Mouse (Mus musculus) heart, adult 2 months (tissue): ENCODE measurements at regions not wholly inside any gene's neighbourhood (a gene's known extent, or its start where the extent isn't known, plus 50 kb on each side); places are given as distances from the start of the nearest gene placed in this dataset.

Experiments used
- DNase-seq, 2 experiments: peaks; one replicate each; pipeline ENCODE4 v3.0.0; 2021
- H3K27ac ChIP-seq: fragments of 200-600 bp; 2 replicates; pipeline ENCODE4 v1.8.1; 2022
- H3K27me3 ChIP-seq: fragments of 200-500 bp; 2 replicates; pipeline ENCODE4 v1.6.1; 2012; ENCODE audit warnings: mild to moderate bottlenecking, low read length, inconsistent platforms, mixed read lengths; ENCODE audit not compliant: control insufficient read depth, insufficient read depth
- H3K36me3 ChIP-seq: fragments of 200-500 bp; 2 replicates; pipeline ENCODE4 v1.6.1; 2012; ENCODE audit warnings: low read length, inconsistent platforms; ENCODE audit not compliant: control insufficient read depth, insufficient read depth
- H3K4me1 ChIP-seq: fragments of 200-500 bp; 2 replicates; pipeline ENCODE4 v1.6.1; 2011; ENCODE audit warnings: low read length; ENCODE audit not compliant: control insufficient read depth, insufficient read depth
- H3K4me3 ChIP-seq: fragments of 200-600 bp; 2 replicates; pipeline ENCODE4 v1.8.1; 2022
- H3K79me2 ChIP-seq: fragments of 200-500 bp; replicated peaks from 2 replicates; pipeline ENCODE4 v1.6.1; 2012; ENCODE audit warnings: mild to moderate bottlenecking, inconsistent platforms, low read length, moderate library complexity, mixed read lengths; ENCODE audit not compliant: control insufficient read depth, insufficient read depth
- H3K9ac ChIP-seq: fragments of 200-500 bp; 2 replicates; pipeline ENCODE4 v1.6.1; 2012; ENCODE audit warnings: low read depth, mild to moderate bottlenecking, control low read depth, inconsistent platforms, low read length, mixed read lengths
- CTCF ChIP-seq: fragments of 200-600 bp; IDR thresholded peaks from 2 replicates; pipeline ENCODE4 v1.8.1; 2022; ENCODE audit warnings: antibody characterized with exemption, mild to moderate bottlenecking, moderate library complexity
- EP300 ChIP-seq: fragments of 200-500 bp; IDR thresholded peaks from 2 replicates; pipeline ENCODE4 v1.6.1; 2011; ENCODE audit warnings: low read depth, low read length, control low read depth; ENCODE audit not compliant: insufficient read depth
- POLR2A ChIP-seq: fragments of 200-500 bp; IDR thresholded peaks from 2 replicates; pipeline ENCODE4 v1.6.1; 2011; ENCODE audit warnings: mild to moderate bottlenecking, low read depth, low read length, control low read depth; ENCODE audit not compliant: insufficient read depth
- WGBS: fragments of 180-500 bp; shearing (Covaris S2); methylation state at CpG from one replicate; pipeline ENCODE4 v1.1.7; 2018; 5-methylcytosine and 5-hydroxymethylcytosine counted together
- intact Hi-C: fragments of 180-260 bp; cut with DNase I; formaldehyde crosslinking; loops from one replicate; pipeline ENCODE4 v1.15.1; 2025

GRCm38 (mm10) chr13:107389535-107390150 lies 367.7 kb upstream of the Kif2a start:
- Histone ChIP-seq H3K4me1 (no peaks in the 10 kb centered on the region), H3K79me2 (no peaks in the 10 kb centered on the region), H3K36me3 (no peaks in the 10 kb centered on the region), H3K27ac (no peak overlapping the region), H3K9ac (no peak overlapping the region), H3K4me3 (no peak overlapping the region), H3K27me3 (no peaks in the 10 kb centered on the region; the same call in 1 of the 2 replicates)
- no peak for DNase-seq
- WGBS = 56% methylated on average over 4 of the region's 4 CpGs
- TF ChIP-seq POLR2A = no peak
- no peak for TF ChIP-seq CTCF
- TF ChIP-seq EP300 = no peak
- intact Hi-C loops = no loop called here

GRCm38 (mm10) chr13:107389074-107389473 lies 367.1 kb upstream of the Kif2a start:
- H3K27ac ChIP-seq = no peak overlapping the region
- intact Hi-C loops = no loop called here
- TF ChIP-seq CTCF (no peak), POLR2A (no peak), EP300 (no peak)
- no peak overlapping the region for H3K9ac ChIP-seq
- no peak overlapping the region for H3K4me3 ChIP-seq
- DNase-seq = no peak
- H3K27me3 ChIP-seq = no peaks in the 10 kb centered on the region; the same call in 1 of the 2 replicates
- H3K36me3 ChIP-seq = no peaks in the 10 kb centered on the region
- no peaks in the 10 kb centered on the region for H3K79me2 ChIP-seq
- no peaks in the 10 kb centered on the region for H3K4me1 ChIP-seq
- WGBS = 38% methylated on average over 3 of the region's 3 CpGs

- Histone ChIP-seq H3K27ac (no peak overlapping the region), H3K36me3 (no peaks in the 10 kb centered on the region), H3K4me3 (no peak overlapping the region), H3K79me2 (no peaks in the 10 kb centered on the region), H3K4me1 (no peaks in the 10 kb centered on the region), H3K9ac (no peak overlapping the region), H3K27me3 (no peaks in the 10 kb centered on the region)
- intact Hi-C loops = no loop called here
- no peak for DNase-seq
- TF ChIP-seq EP300 (no peak), POLR2A (no peak), CTCF (no peak)
- WGBS = 55% methylated on average over 1 of the region's 1 CpGs
These were observed 356.1 kb upstream of the Kif2a start for GRCm38 (mm10) chr13:107378076-107378475.

- Histone ChIP-seq H3K36me3 (no peaks in the 10 kb centered on the region), H3K4me1 (no peaks in the 10 kb centered on the region), H3K27ac (no peak overlapping the region), H3K79me2 (no peaks in the 10 kb centered on the region), H3K9ac (no peak overlapping the region), H3K4me3 (no peak overlapping the region), H3K27me3 (no peaks in the 10 kb centered on the region)
- TF ChIP-seq CTCF (no peak), EP300 (no peak), POLR2A (no peak)
- intact Hi-C loops = no loop called here
- WGBS = 82% methylated on average over 3 of the region's 3 CpGs
- no peak for DNase-seq
These were observed 350.7 kb upstream of the Kif2a start for GRCm38 (mm10) chr13:107372666-107373065.

GRCm38 (mm10) chr13:107371616-107372582 lies 350.0 kb upstream of the Kif2a start:
- DNase-seq = peak; percentile 25 to 26

GRCm38 (mm10) chr13:107367639-107368038 lies 345.7 kb upstream of the Kif2a start:
- TF ChIP-seq CTCF (no peak), EP300 (no peak)
- H3K4me3 ChIP-seq = no peak overlapping the region
- no peak for DNase-seq
- H3K27ac ChIP-seq = no peak overlapping the region
- 90% methylated on average over 9 of the region's 9 CpGs for WGBS
- H3K27me3 ChIP-seq = no peaks in the 10 kb centered on the region
- H3K36me3 ChIP-seq = no peaks in the 10 kb centered on the region
- no peak overlapping the region for H3K9ac ChIP-seq
- no peaks in the 10 kb centered on the region for H3K79me2 ChIP-seq
- H3K4me1 ChIP-seq = no peaks in the 10 kb centered on the region
- intact Hi-C loops = no loop called here

More at GRCm38 (mm10) chr13:107371616-107372582, 350.0 kb upstream of the Kif2a start:
- H3K36me3 ChIP-seq = no peaks in the 10 kb centered on the region
- H3K9ac ChIP-seq = no peak overlapping the region
- intact Hi-C loops = no loop called here
- H3K79me2 ChIP-seq = no peaks in the 10 kb centered on the region
- no peak overlapping the region for H3K27ac ChIP-seq
- H3K4me1 ChIP-seq = no peaks in the 10 kb centered on the region
- H3K27me3 ChIP-seq = no peaks in the 10 kb centered on the region
- TF ChIP-seq EP300 = no peak
- 38% methylated on average over 17 of the region's 17 CpGs for WGBS
- H3K4me3 ChIP-seq = no peak overlapping the region
